Comparison of ENCODE assay signal across 8 mouse cellular contexts in the genomic region with DNA sequence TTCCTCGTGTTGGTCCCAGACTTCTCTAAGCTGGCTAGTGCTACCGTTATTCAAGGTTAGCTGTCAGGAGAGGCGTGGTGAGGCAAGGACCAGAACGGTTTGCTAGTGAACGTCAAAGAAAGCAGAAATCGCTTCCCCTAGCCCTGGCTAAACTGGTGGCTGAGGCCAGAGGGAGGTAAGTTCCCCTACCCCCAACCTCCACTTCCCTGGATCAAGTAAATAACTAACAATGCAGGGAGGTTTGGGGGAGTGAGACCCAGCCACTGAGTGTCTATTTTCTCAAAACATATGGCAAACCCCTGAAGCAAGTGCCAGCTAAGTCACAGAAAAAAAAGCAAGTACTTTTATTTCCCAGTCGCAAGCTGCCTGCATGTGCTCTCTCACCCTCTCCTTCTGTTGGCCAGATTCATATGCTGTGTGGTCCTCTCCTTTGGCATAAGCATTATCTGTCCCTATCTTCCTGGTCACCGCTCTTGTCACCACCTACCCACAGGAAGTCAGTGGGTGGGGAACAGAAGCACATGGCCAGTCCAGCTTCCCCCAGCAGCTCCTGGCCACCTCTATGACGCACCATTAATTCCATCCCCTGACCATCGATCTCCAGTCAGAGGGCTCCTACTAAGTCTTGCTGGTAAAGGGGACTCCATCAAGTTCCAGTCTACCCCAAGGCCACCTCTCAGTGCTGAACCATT.
A peak's percentile ranks its signal among the peaks of the same experiment; 100 is the strongest.
DNase-seq lines count a peak whose midpoint lies in the region; ATAC-seq lines count a peak whose summit lies in the region.

No protein-coding gene starts in this region.

- no peak overlapping the region for H3K27ac ChIP-seq in heart, embryonic 13.5 days (replicated peaks)
- H3K27ac ChIP-seq in embryonic facial prominence, embryonic 10.5 days (replicated peaks): peak overlapping the region; percentile 73
- H3K27ac ChIP-seq in limb, embryonic 12.5 days: no peak overlapping the region

- DNase-seq in heart, adult 11 months: no peak
- DNase-seq in 416B (ENCODE audit: low read depth): peak; percentile 48
- no peak for DNase-seq in embryonic facial prominence, embryonic 10.5 days (ENCODE audit: low spot score)
- DNase-seq in gastrocnemius, postnatal 25 days: no peak
- DNase-seq in yolk sac, embryonic 10.5 days (ENCODE audit: low spot score): no peak

- no peak overlapping the region for H3K4me3 ChIP-seq in heart, embryonic 13.5 days
- peak overlapping the region; percentile 51; the same call in 1 of the 2 replicates for H3K4me3 ChIP-seq in embryonic facial prominence, embryonic 10.5 days
- H3K4me3 ChIP-seq in limb, embryonic 12.5 days (replicated peaks): no peak overlapping the region

- H3K9me3 ChIP-seq in heart, embryonic 13.5 days: 0 out of 2 replicates have a peak, but pooled peaks cover 2% of the 10 kb centered on the region
- H3K9me3 ChIP-seq in embryonic facial prominence, embryonic 10.5 days: no peaks in the 10 kb centered on the region
- no peaks in the 10 kb centered on the region for H3K9me3 ChIP-seq in limb, embryonic 12.5 days

- 41% methylated on average over 10 of the region's 10 CpGs for WGBS in heart, embryonic 13.5 days
- WGBS in embryonic facial prominence, embryonic 10.5 days: 65% methylated on average over 10 of the region's 10 CpGs
- 55% methylated on average over 10 of the region's 10 CpGs for WGBS in limb, embryonic 12.5 days

- H3K9ac ChIP-seq in heart, embryonic 13.5 days: no peak overlapping the region
- no peak overlapping the region for H3K9ac ChIP-seq in limb, embryonic 12.5 days (replicated peaks)

- H3K4me2 ChIP-seq in heart, embryonic 13.5 days: peak overlapping the region; percentile 69
- H3K4me2 ChIP-seq in limb, embryonic 12.5 days: peak overlapping the region; percentile 63

- peaks cover 43% of the 10 kb centered on the region for H3K4me1 ChIP-seq in heart, embryonic 13.5 days
- H3K4me1 ChIP-seq in embryonic facial prominence, embryonic 10.5 days: peaks cover 27% of the 10 kb centered on the region
- H3K4me1 ChIP-seq in limb, embryonic 12.5 days (replicated peaks): peaks cover 19% of the 10 kb centered on the region

- H3K36me3 ChIP-seq in heart, embryonic 13.5 days: no peaks in the 10 kb centered on the region
- H3K36me3 ChIP-seq in embryonic facial prominence, embryonic 10.5 days (replicated peaks): no peaks in the 10 kb centered on the region
- no peaks in the 10 kb centered on the region for H3K36me3 ChIP-seq in limb, embryonic 12.5 days

- H3K27me3 ChIP-seq in heart, embryonic 13.5 days (replicated peaks): no peaks in the 10 kb centered on the region
- H3K27me3 ChIP-seq in embryonic facial prominence, embryonic 10.5 days (replicated peaks; ENCODE audit: low read depth, poor library complexity, severe bottlenecking): no peaks in the 10 kb centered on the region
- H3K27me3 ChIP-seq in limb, embryonic 12.5 days: no peaks in the 10 kb centered on the region

- peak; percentile 26; the same call in 1 of the 2 replicates for ATAC-seq in heart, embryonic 13.5 days (ENCODE audit: extremely low read depth, insufficient number of reproducible peaks, low FRiP score, low TSS enrichment)
- ATAC-seq in limb, embryonic 12.5 days (ENCODE audit: insufficient number of reproducible peaks, insufficient read depth, low FRiP score, low TSS enrichment, low read depth): no peak
- ATAC-seq in CD4-positive, CD25-positive, alpha-beta regulatory T cell, adult 4 months: no peak
